8 mouse cellular contexts compared by ENCODE assay signal in genomic region chr16:45608481-45608954, GRCm38 (mm10). TPM values are rescaled to one million over a fixed set of nuclear protein-coding genes. Genes with fewer than 3 reads are reported as not detected.
DNase-seq lines count a peak whose midpoint lies in the region; ATAC-seq lines count a peak whose summit lies in the region.

No protein-coding gene starts in this region.

- 69% methylated on average over 4 of the region's 4 CpGs for WGBS in midbrain, embryonic 14.5 days
- WGBS in midbrain, embryonic 10.5 days: 56% methylated on average over 4 of the region's 4 CpGs

- peak; percentile 21 for DNase-seq in embryo, embryonic 10.5 days (ENCODE audit: low spot score)
- DNase-seq in embryo, embryonic 9.5 days (ENCODE audit: extremely low spot score): no peak
- peak; percentile 64 for DNase-seq in midbrain, embryonic 14.5 days
- no peak for DNase-seq in midbrain, embryonic 10.5 days (ENCODE audit: low spot score)
- peak; percentile 64 for DNase-seq in kidney, adult 9 months
- DNase-seq in lung, postnatal 25 days (ENCODE audit: low spot score): peak; percentile 34
- no peak for DNase-seq in thymus, adult 18-20 months
- DNase-seq in cerebellum, postnatal 14 days: no peak

- no peak overlapping the region for H3K27ac ChIP-seq in midbrain, embryonic 14.5 days (replicated peaks; ENCODE audit: low read depth, low read length)
- no peak overlapping the region for H3K27ac ChIP-seq in midbrain, embryonic 10.5 days (replicated peaks)

- no peak overlapping the region for H3K4me3 ChIP-seq in midbrain, embryonic 14.5 days (replicated peaks; ENCODE audit: low read depth, low read length)
- no peak overlapping the region for H3K4me3 ChIP-seq in midbrain, embryonic 10.5 days

- 0 out of 2 replicates have a peak, but pooled peaks cover 4% of the 10 kb centered on the region for H3K27me3 ChIP-seq in midbrain, embryonic 14.5 days (ENCODE audit: control insufficient read depth, insufficient read depth, low read length)
- H3K27me3 ChIP-seq in midbrain, embryonic 10.5 days (ENCODE audit: low read depth, poor library complexity, severe bottlenecking): no peaks in the 10 kb centered on the region

- no peak overlapping the region for H3K4me2 ChIP-seq in midbrain, embryonic 14.5 days (ENCODE audit: low read length)

- no peak for ATAC-seq in midbrain, embryonic 14.5 days (ENCODE audit: low FRiP score, low TSS enrichment)

- no peaks in the 10 kb centered on the region for H3K9me3 ChIP-seq in midbrain, embryonic 14.5 days (ENCODE audit: control insufficient read depth, low read length)
- H3K9me3 ChIP-seq in midbrain, embryonic 10.5 days (replicated peaks): no peaks in the 10 kb centered on the region

- no peaks in the 10 kb centered on the region for H3K36me3 ChIP-seq in midbrain, embryonic 14.5 days (ENCODE audit: control insufficient read depth, insufficient read depth, low read length)
- H3K36me3 ChIP-seq in midbrain, embryonic 10.5 days: no peaks in the 10 kb centered on the region

- no peaks in the 10 kb centered on the region for H3K4me1 ChIP-seq in midbrain, embryonic 14.5 days (ENCODE audit: control insufficient read depth, insufficient read depth, low read length)
- H3K4me1 ChIP-seq in midbrain, embryonic 10.5 days: 0 out of 2 replicates have a peak, but pooled peaks cover 6% of the 10 kb centered on the region

- H3K9ac ChIP-seq in midbrain, embryonic 14.5 days (replicated peaks; ENCODE audit: low read length): no peak overlapping the region

RNA-seq across cellular contexts. Expression of gene Gcsam, which starts 1.7 kb away (rescaled TPM):
- not detected in 2 replicates for polyA plus RNA-seq in midbrain, embryonic 14.5 days (2014; fragmentation: Nextera tagmentation; extraction: Ambion mirVana)
- polyA plus RNA-seq in midbrain, embryonic 10.5 days (2016; fragmentation: Nextera tagmentation; extraction: Ambion mirVana): 0.06 TPM in 1 of 2 replicates, not detected in the other

RNA-seq across cellular contexts. Expression of gene BC016579, which starts 45.4 kb away (rescaled TPM):
- 0.09 TPM in 1 of 2 replicates, not detected in the other for polyA plus RNA-seq in midbrain, embryonic 14.5 days (2014; fragmentation: Nextera tagmentation; extraction: Ambion mirVana)
- polyA plus RNA-seq in midbrain, embryonic 10.5 days (2016; fragmentation: Nextera tagmentation; extraction: Ambion mirVana): 0.09 and 0.10 TPM in 2 replicates

Comparison
In these comparisons a context has a peak if more than half of its experiments do, and no peak if none do; other contexts are left out.
1. DNase-seq: peak in embryo, embryonic 10.5 days (single experiment), midbrain, embryonic 14.5 days (single experiment), kidney, adult 9 months (single experiment) and lung, postnatal 25 days (single experiment); none in embryo, embryonic 9.5 days (single experiment), midbrain, embryonic 10.5 days (single experiment), thymus, adult 18-20 months (0 of 2) and cerebellum, postnatal 14 days (0 of 2).